Mouse (Mus musculus) hindbrain, embryonic 11.5 days (tissue): Measurements from ENCODE around the gene Cul9. TPM values are rescaled to one million over a fixed set of nuclear protein-coding genes. Genes with fewer than 3 reads are reported as not detected.
A peak's percentile ranks its signal among the peaks of the same experiment; 100 is the strongest.

Experiments
- ATAC-seq: fragments of 200-750 bp; cut with Nextera tagmentation; 2 replicates; pipeline ENCODE4 v1.8.0; 2017; ENCODE audit warnings: mild to moderate bottlenecking, moderate TSS enrichment, moderate library complexity; ENCODE audit not compliant: low FRiP score
- DNase-seq: peaks from one replicate; pipeline ENCODE4 v3.0.0-alpha.2; 2015; ENCODE audit warnings: low spot score
- H3K27ac ChIP-seq: fragments of 300-500 bp; sonication (generic); 2 replicates; pipeline ENCODE4 v1.5.1; 2014; ENCODE audit warnings: mild to moderate bottlenecking, low read depth, low read length
- H3K27me3 ChIP-seq: fragments of 300-500 bp; sonication (generic); 2 replicates; pipeline ENCODE4 v1.6.1; 2014; ENCODE audit warnings: mild to moderate bottlenecking, low read length, moderate library complexity, mixed read lengths; ENCODE audit not compliant: control insufficient read depth, insufficient read depth
- H3K36me3 ChIP-seq: fragments of 300-500 bp; sonication (generic); 2 replicates; pipeline ENCODE4 v1.6.1; 2014; ENCODE audit warnings: mild to moderate bottlenecking, low read length, moderate library complexity, mixed read lengths; ENCODE audit not compliant: control insufficient read depth, insufficient read depth
- H3K4me1 ChIP-seq: fragments of 300-500 bp; sonication (generic); replicated peaks from 2 replicates; pipeline ENCODE4 v1.6.1; 2014; ENCODE audit warnings: low read length, mixed read lengths; ENCODE audit not compliant: control insufficient read depth, insufficient read depth
- H3K4me2 ChIP-seq: fragments of 300-500 bp; sonication (generic); replicated peaks from 2 replicates; pipeline ENCODE4 v1.6.1; 2014; ENCODE audit warnings: mild to moderate bottlenecking, low read depth, low read length
- H3K4me3 ChIP-seq: fragments of 300-500 bp; sonication (generic); 2 replicates; pipeline ENCODE4 v1.5.1; 2014; ENCODE audit warnings: low read depth, low read length
- H3K9ac ChIP-seq: fragments of 300-500 bp; sonication (generic); 2 replicates; pipeline ENCODE4 v1.6.1; 2014; ENCODE audit warnings: low read depth, low read length
- H3K9me3 ChIP-seq: fragments of 300-500 bp; sonication (generic); 2 replicates; pipeline ENCODE4 v1.6.1; 2016; ENCODE audit warnings: low read length; ENCODE audit not compliant: control insufficient read depth
- WGBS: fragments of 180-500 bp; shearing (Covaris S2); extraction: QIAGEN DNeasy Blood & Tissue Kit; methylation state at CpG from one replicate; pipeline ENCODE4 v1.1.7; 2014; 5-methylcytosine and 5-hydroxymethylcytosine counted together
- polyA plus RNA-seq: library from polyadenylated mRNA; unstranded; fragments of >200 nt; fragmentation: Nextera tagmentation; extraction: Ambion mirVana; gene quantifications from 2 replicates; pipeline ENCODE4 v1.2.1, GENCODE M21; 2014

Cul9 gene
- polyA plus RNA-seq, 1 experiment from 2014 or later = 4.8 TPM

- DNase-seq = peak; percentile 42
- Histone ChIP-seq H3K27me3 (peaks cover 26% of the 10 kb centered on the region), H3K9me3 (no peaks in the 10 kb centered on the region), H3K4me1 (peaks cover 8% of the 10 kb centered on the region), H3K27ac (no peak overlapping the region), H3K4me3 (peak overlapping the region; percentile 66), H3K36me3 (no peaks in the 10 kb centered on the region), H3K9ac (peak overlapping the region; percentile 83), H3K4me2 (peak overlapping the region; percentile 80)
- under 1% methylated on average over 21 of the region's 22 CpGs for WGBS
- ATAC-seq = 0 out of 2 replicates have a peak, but pooled peaks have one; percentile 30
Observed at GRCm38 (mm10) chr17:46486995-46487394, 59.2 kb downstream of the Cul9 start.

- peaks cover 8% of the 10 kb centered on the region for H3K4me1 ChIP-seq
- H3K36me3 ChIP-seq = no peaks in the 10 kb centered on the region
- ATAC-seq (peak; percentile 31; the same call in 1 of the 2 replicates), DNase-seq (peak; percentile 20)
- no peak overlapping the region for H3K27ac ChIP-seq
- WGBS = 11% methylated on average over 6 of the region's 6 CpGs
- peak overlapping the region; percentile 27; the same call in 1 of the 2 replicates for H3K4me3 ChIP-seq
- peak overlapping the region; percentile 53 for H3K4me2 ChIP-seq
- H3K9me3 ChIP-seq = no peaks in the 10 kb centered on the region
- 0 out of 2 replicates have a peak overlapping the region, but pooled peaks have one; percentile 20 for H3K9ac ChIP-seq
- peaks cover 25% of the 10 kb centered on the region for H3K27me3 ChIP-seq
Observed at GRCm38 (mm10) chr17:46484461-46484875, 61.7 kb downstream of the Cul9 start.

- 1% methylated on average over 13 of the region's 13 CpGs for WGBS
- DNase-seq (peak; percentile 50), ATAC-seq (0 out of 2 replicates have a peak, but pooled peaks have one; percentile 18)
- H3K4me2 ChIP-seq = peak overlapping the region; percentile 53
- no peaks in the 10 kb centered on the region for H3K9me3 ChIP-seq
- H3K9ac ChIP-seq = peak overlapping the region; percentile 20; the same call in 1 of the 2 replicates
- H3K27me3 ChIP-seq = peaks cover 24% of the 10 kb centered on the region
- peaks cover 8% of the 10 kb centered on the region for H3K4me1 ChIP-seq
- H3K4me3 ChIP-seq = peak overlapping the region; percentile 27
- H3K27ac ChIP-seq = no peak overlapping the region
- H3K36me3 ChIP-seq = no peaks in the 10 kb centered on the region
Observed at GRCm38 (mm10) chr17:46484021-46484431, 62.2 kb downstream of the Cul9 start.

GRCm38 (mm10) chr17:46483561-46484001 is 62.6 kb downstream of the Cul9 start:
- Histone ChIP-seq H3K9me3 (no peaks in the 10 kb centered on the region), H3K9ac (peak overlapping the region; percentile 20; the same call in 1 of the 2 replicates), H3K27ac (no peak overlapping the region), H3K4me3 (peak overlapping the region; percentile 27), H3K4me1 (peaks cover 8% of the 10 kb centered on the region), H3K27me3 (peaks cover 21% of the 10 kb centered on the region), H3K4me2 (peak overlapping the region; percentile 53), H3K36me3 (no peaks in the 10 kb centered on the region)
- WGBS = 4% methylated on average over 16 of the region's 16 CpGs
- ATAC-seq (peak; percentile 37; the same call in 1 of the 2 replicates), DNase-seq (peak; percentile 68)

GRCm38 (mm10) chr17:46477286-46477685 is 68.9 kb downstream of the Cul9 start:
- Histone ChIP-seq H3K9me3 (no peaks in the 10 kb centered on the region), H3K4me3 (no peak overlapping the region), H3K36me3 (0 out of 2 replicates have a peak, but pooled peaks cover 2% of the 10 kb centered on the region), H3K4me1 (no peaks in the 10 kb centered on the region), H3K9ac (no peak overlapping the region), H3K27me3 (no peaks in the 10 kb centered on the region), H3K27ac (no peak overlapping the region), H3K4me2 (no peak overlapping the region)
- 82% methylated on average over 15 of the region's 15 CpGs for WGBS
- DNase-seq (no peak), ATAC-seq (no peak)

GRCm38 (mm10) chr17:46476601-46477000 is 69.6 kb downstream of the Cul9 start:
- Histone ChIP-seq H3K9ac (no peak overlapping the region), H3K27me3 (no peaks in the 10 kb centered on the region), H3K36me3 (0 out of 2 replicates have a peak, but pooled peaks cover 2% of the 10 kb centered on the region), H3K4me1 (no peaks in the 10 kb centered on the region), H3K27ac (no peak overlapping the region), H3K4me2 (no peak overlapping the region), H3K9me3 (no peaks in the 10 kb centered on the region), H3K4me3 (no peak overlapping the region)
- ATAC-seq (no peak), DNase-seq (no peak)
- WGBS = 86% methylated on average over 8 of the region's 8 CpGs

- H3K36me3 ChIP-seq = no peaks in the 10 kb centered on the region
- ATAC-seq = no peak
- H3K4me3 ChIP-seq = no peak overlapping the region
- WGBS = 71% methylated on average over 9 of the region's 9 CpGs
- no peak overlapping the region for H3K9ac ChIP-seq
- no peaks in the 10 kb centered on the region for H3K9me3 ChIP-seq
- no peak overlapping the region for H3K27ac ChIP-seq
- DNase-seq = no peak
- no peak overlapping the region for H3K4me2 ChIP-seq
- no peaks in the 10 kb centered on the region for H3K27me3 ChIP-seq
- no peaks in the 10 kb centered on the region for H3K4me1 ChIP-seq
Observed at GRCm38 (mm10) chr17:46467830-46468229, 78.4 kb downstream of the Cul9 start.

GRCm38 (mm10) chr17:46462226-46462625 is 84.0 kb downstream of the Cul9 start:
- 79% methylated on average over 5 of the region's 5 CpGs for WGBS
- Histone ChIP-seq H3K36me3 (no peaks in the 10 kb centered on the region), H3K9me3 (no peaks in the 10 kb centered on the region), H3K27me3 (peaks cover 32% of the 10 kb centered on the region), H3K4me1 (peaks cover 3% of the 10 kb centered on the region; the same call in 1 of the 2 replicates), H3K4me3 (no peak overlapping the region), H3K27ac (no peak overlapping the region), H3K9ac (no peak overlapping the region), H3K4me2 (no peak overlapping the region)
- no peak for ATAC-seq
- DNase-seq = no peak

GRCm38 (mm10) chr17:46461347-46461746 is 84.8 kb downstream of the Cul9 start:
- H3K4me2 ChIP-seq = peak overlapping the region; percentile 34; the same call in 1 of the 2 replicates

More at GRCm38 (mm10) chr17:46461347-46461746, 84.8 kb downstream of the Cul9 start:
- Histone ChIP-seq H3K9ac (peak overlapping the region; percentile 19; the same call in 1 of the 2 replicates), H3K27me3 (peaks cover 36% of the 10 kb centered on the region), H3K4me1 (peaks cover 3% of the 10 kb centered on the region; the same call in 1 of the 2 replicates), H3K9me3 (no peaks in the 10 kb centered on the region), H3K4me3 (peak overlapping the region; percentile 6; the same call in 1 of the 2 replicates), H3K27ac (no peak overlapping the region), H3K36me3 (no peaks in the 10 kb centered on the region)
- DNase-seq = peak; percentile 23
- no peak for ATAC-seq
- 9% methylated on average over 8 of the region's 8 CpGs for WGBS
